ENCODE assay signal across 8 mouse cellular contexts in genomic region chr5:121544910-121545792, GRCm38 (mm10). TPM values are rescaled to one million over a fixed set of nuclear protein-coding genes. Genes with fewer than 3 reads are reported as not detected.
DNase-seq lines count a peak whose midpoint lies in the region; ATAC-seq lines count a peak whose summit lies in the region.

Gene Adam1a, minus strand, starts transcription at chr5:121545482.
Gene Gm42878, minus strand, starts transcription at chr5:121545482.

- peak within 1 kb of the TSS; percentile 96 for H3K27ac ChIP-seq in forebrain, embryonic 12.5 days

- peak; percentile 62 for ATAC-seq in forebrain, embryonic 12.5 days (ENCODE audit: low FRiP score)
- peak; percentile 48 for ATAC-seq in inflammation-experienced regulatory T-cells, adult 6 months

- WGBS in forebrain, embryonic 12.5 days, result under 1% methylated on average over 42 of the region's 97 CpGs

- H3K4me2 ChIP-seq in forebrain, embryonic 12.5 days, result peak within 1 kb of the TSS; percentile 98

- H3K9ac ChIP-seq in forebrain, embryonic 12.5 days, result peak within 1 kb of the TSS; percentile 97

- H3K9me3 ChIP-seq in forebrain, embryonic 12.5 days, result no peaks in the 10 kb centered on the region

- DNase-seq in left cerebral cortex, adult 8-10 months (ENCODE audit: low spot score in 2 of 2), result peak; percentile 13 to 27
- DNase-seq in left cerebral cortex, adult 11 months (ENCODE audit: low spot score), result no peak
- peak; percentile 56 for DNase-seq in T-cell, adult 2 months (ENCODE audit: low spot score)
- peak; percentile 49 for DNase-seq in lung, postnatal 10 days
- peak; percentile 16 to 40 for DNase-seq in spleen, postnatal 14 days (ENCODE audit: low spot score in 2 of 2)
- no peak for DNase-seq in right cerebral cortex, adult 2 months (ENCODE audit: low spot score in 2 of 2)

- no peaks in the 10 kb centered on the region for H3K27me3 ChIP-seq in forebrain, embryonic 12.5 days

- peaks cover 30% of the 10 kb centered on the region for H3K4me1 ChIP-seq in forebrain, embryonic 12.5 days

- H3K36me3 ChIP-seq in forebrain, embryonic 12.5 days (replicated peaks), result no peaks in the 10 kb centered on the region

- peak within 1 kb of the TSS; percentile 100 for H3K4me3 ChIP-seq in forebrain, embryonic 12.5 days (replicated peaks)

RNA-seq across cellular contexts. Expression of gene Adam1a, which starts in this region (rescaled TPM):
- total RNA-seq in left cerebral cortex, adult 8-10 months (2022), result 10 to 100 TPM in 3 of 4 experiments, 1 to 10 TPM in 1; 8.7 to 12.4 (median 11.5) TPM
- polyA plus RNA-seq in forebrain, embryonic 12.5 days (2016; fragmentation: Nextera tagmentation; extraction: Ambion mirVana), result 3.3 and 3.7 TPM in 2 replicates
- 1 to 10 TPM in 1 of 3 experiments, under 1 TPM in 2; 0.36 to 2.0 (median 0.75) TPM for polyA plus RNA-seq in inflammation-experienced regulatory T-cells, adult 6 months (2017; shearing (Covaris generic))

RNA-seq across cellular contexts. Expression of gene Gm42878, which starts in this region (rescaled TPM):
- total RNA-seq in left cerebral cortex, adult 8-10 months (2022), result not detected
- not detected in 2 replicates for polyA plus RNA-seq in forebrain, embryonic 12.5 days (2016; fragmentation: Nextera tagmentation; extraction: Ambion mirVana)
- polyA plus RNA-seq in inflammation-experienced regulatory T-cells, adult 6 months (2017; shearing (Covaris generic)), result not detected

Comparison
In these comparisons a context has a peak if more than half of its experiments do, and no peak if none do; other contexts are left out.
1. DNase-seq: peak in left cerebral cortex, adult 8-10 months (2 of 2), T-cell, adult 2 months (single experiment), lung, postnatal 10 days (single experiment) and spleen, postnatal 14 days (2 of 2); none in left cerebral cortex, adult 11 months (single experiment) and right cerebral cortex, adult 2 months (0 of 2).